Mouse (Mus musculus) C2C12 (cell line): ENCODE data around the gene Kirrel3.

Experiments used
- CTCF ChIP-seq: IDR thresholded peaks from one replicate; pipeline ENCODE4 v1.5.1; 2011; ENCODE audit not compliant: control insufficient read depth, insufficient read depth, insufficient read length
- MAX ChIP-seq: IDR thresholded peaks from one replicate; pipeline ENCODE4 v1.6.1; 2011; ENCODE audit warnings: mild to moderate bottlenecking, control low read depth
- MYOG ChIP-seq: IDR thresholded peaks from one replicate; pipeline ENCODE4 v1.6.1; 2011; ENCODE audit not compliant: control insufficient read depth, insufficient read length; ENCODE audit errors: extremely low read depth

GRCm38 (mm10) chr9:34653141-34653540, 167.4 kb downstream of the Kirrel3 start:
- TF ChIP-seq CTCF (no peak), MAX (no peak), MYOG (no peak)
